Mouse (Mus musculus) stomach, embryonic 16.5 days (tissue): ENCODE results near the gene Atp1a4. TPM values are rescaled to one million over a fixed set of nuclear protein-coding genes. Genes with fewer than 3 reads are reported as not detected.

ENCODE experiments used
- ATAC-seq: fragments of 200-750 bp; cut with Nextera tagmentation; 2 replicates; pipeline ENCODE4 v1.8.0; 2017; ENCODE audit warnings: moderate number of reproducible peaks, moderate TSS enrichment; ENCODE audit not compliant: insufficient read depth, low FRiP score
- H3K27ac ChIP-seq: fragments of 300-500 bp; sonication (generic); 2 replicates; pipeline ENCODE4 v1.5.1; 2014; ENCODE audit warnings: low read length
- H3K27me3 ChIP-seq: fragments of 300-500 bp; sonication (generic); 2 replicates; pipeline ENCODE4 v1.6.1; 2014; ENCODE audit warnings: low read length, control low read depth, mixed read lengths; ENCODE audit not compliant: control insufficient read depth, insufficient read depth
- H3K36me3 ChIP-seq: fragments of 300-500 bp; sonication (generic); 2 replicates; pipeline ENCODE4 v1.6.1; 2014; ENCODE audit warnings: low read length; ENCODE audit not compliant: control insufficient read depth, insufficient read depth
- H3K4me1 ChIP-seq: fragments of 300-500 bp; sonication (generic); 2 replicates; pipeline ENCODE4 v1.6.1; 2014; ENCODE audit warnings: low read length, control low read depth, mixed read lengths; ENCODE audit not compliant: control insufficient read depth, insufficient read depth
- H3K4me2 ChIP-seq: fragments of 300-500 bp; sonication (generic); 2 replicates; pipeline ENCODE4 v1.6.1; 2014; ENCODE audit warnings: low read depth, low read length, mixed read lengths
- H3K4me3 ChIP-seq: fragments of 300-500 bp; sonication (generic); replicated peaks from 2 replicates; pipeline ENCODE4 v1.5.1; 2014; ENCODE audit warnings: mild to moderate bottlenecking, low read length
- H3K9ac ChIP-seq: fragments of 300-500 bp; sonication (generic); 2 replicates; pipeline ENCODE4 v1.6.1; 2014; ENCODE audit warnings: low read length
- H3K9me3 ChIP-seq: fragments of 300-500 bp; sonication (generic); replicated peaks from 2 replicates; pipeline ENCODE4 v1.6.1; 2016; ENCODE audit warnings: low read length, control low read depth; ENCODE audit not compliant: control insufficient read depth
- WGBS: fragments of 180-500 bp; shearing (Covaris S2); extraction: QIAGEN DNeasy Blood & Tissue Kit; methylation state at CpG from one replicate; pipeline ENCODE4 v1.1.7; 2014; 5-methylcytosine and 5-hydroxymethylcytosine counted together
- polyA plus RNA-seq: library from polyadenylated mRNA; unstranded; fragments of >200 nt; fragmentation: Nextera tagmentation; extraction: Ambion mirVana; gene quantifications from 2 replicates; pipeline ENCODE4 v1.2.1, GENCODE M21; 2015

Atp1a4 gene
- polyA plus RNA-seq, 1 experiment from 2014 or later = 0.04 TPM

- peak overlapping the region; percentile 43; the same call in 1 of the 2 replicates for H3K9ac ChIP-seq
- no peak for ATAC-seq
- no peaks in the 10 kb centered on the region for H3K9me3 ChIP-seq
- peaks cover 71% of the 10 kb centered on the region for H3K4me1 ChIP-seq
- H3K4me3 ChIP-seq = 0 out of 2 replicates have a peak overlapping the region, but pooled peaks have one; percentile 14
- 34% methylated on average over 9 of the region's 9 CpGs for WGBS
- H3K4me2 ChIP-seq = peak overlapping the region; percentile 66
- H3K36me3 ChIP-seq = peaks cover 5% of the 10 kb centered on the region; the same call in 1 of the 2 replicates
- no peaks in the 10 kb centered on the region for H3K27me3 ChIP-seq
- H3K27ac ChIP-seq = peak overlapping the region; percentile 54
These were observed 54.0 kb downstream of the Atp1a4 start for GRCm38 (mm10) chr1:172204033-172204813.

GRCm38 (mm10) chr1:172203566-172203965 is 54.6 kb downstream of the Atp1a4 start:
- H3K9ac ChIP-seq = peak overlapping the region; percentile 43; the same call in 1 of the 2 replicates
- no peak overlapping the region for H3K4me3 ChIP-seq
- H3K4me1 ChIP-seq = peaks cover 71% of the 10 kb centered on the region
- H3K9me3 ChIP-seq = no peaks in the 10 kb centered on the region
- H3K27me3 ChIP-seq = no peaks in the 10 kb centered on the region
- 17% methylated on average over 4 of the region's 4 CpGs for WGBS
- ATAC-seq = no peak
- peak overlapping the region; percentile 43 for H3K27ac ChIP-seq
- peaks cover 5% of the 10 kb centered on the region; the same call in 1 of the 2 replicates for H3K36me3 ChIP-seq
- H3K4me2 ChIP-seq = peak overlapping the region; percentile 66; the same call in 1 of the 2 replicates

- Histone ChIP-seq H3K4me3 (no peak overlapping the region), H3K9me3 (no peaks in the 10 kb centered on the region), H3K4me1 (peaks cover 71% of the 10 kb centered on the region), H3K4me2 (peak overlapping the region; percentile 5; the same call in 1 of the 2 replicates), H3K36me3 (peaks cover 5% of the 10 kb centered on the region; the same call in 1 of the 2 replicates), H3K9ac (peak overlapping the region; percentile 32; the same call in 1 of the 2 replicates), H3K27ac (peak overlapping the region; percentile 43), H3K27me3 (no peaks in the 10 kb centered on the region)
- 25% methylated on average over 2 of the region's 2 CpGs for WGBS
- ATAC-seq = no peak
These were observed 55.2 kb downstream of the Atp1a4 start for GRCm38 (mm10) chr1:172202894-172203522.

GRCm38 (mm10) chr1:172201967-172202880 is 56.0 kb downstream of the Atp1a4 start:
- Histone ChIP-seq H3K27ac (peak overlapping the region; percentile 43; the same call in 1 of the 2 replicates), H3K36me3 (peaks cover 8% of the 10 kb centered on the region; the same call in 1 of the 2 replicates), H3K4me3 (no peak overlapping the region), H3K9ac (peak overlapping the region; percentile 24), H3K9me3 (no peaks in the 10 kb centered on the region), H3K4me1 (peaks cover 67% of the 10 kb centered on the region), H3K4me2 (peak overlapping the region; percentile 5), H3K27me3 (no peaks in the 10 kb centered on the region)
- whole genome bisulfite sequencing = 26% methylated on average over 14 of the region's 14 CpGs
- ATAC-seq = no peak

GRCm38 (mm10) chr1:172200871-172201447 is 57.3 kb downstream of the Atp1a4 start:
- 45% methylated on average over 7 of the region's 7 CpGs for WGBS

GRCm38 (mm10) chr1:172200161-172200560 is 58.1 kb downstream of the Atp1a4 start:
- Histone ChIP-seq H3K27me3 (no peaks in the 10 kb centered on the region), H3K9me3 (no peaks in the 10 kb centered on the region), H3K4me2 (no peak overlapping the region), H3K4me3 (no peak overlapping the region), H3K9ac (no peak overlapping the region), H3K36me3 (peaks cover 17% of the 10 kb centered on the region; the same call in 1 of the 2 replicates), H3K27ac (peak overlapping the region; percentile 25; the same call in 1 of the 2 replicates), H3K4me1 (peaks cover 53% of the 10 kb centered on the region)
- peak; percentile 25; the same call in 1 of the 2 replicates for ATAC-seq
- 67% methylated on average over 5 of the region's 5 CpGs for WGBS

More at GRCm38 (mm10) chr1:172200871-172201447, 57.3 kb downstream of the Atp1a4 start:
- Histone ChIP-seq H3K4me1 (peaks cover 61% of the 10 kb centered on the region), H3K36me3 (peaks cover 13% of the 10 kb centered on the region; the same call in 1 of the 2 replicates), H3K27ac (peak overlapping the region; percentile 17; the same call in 1 of the 2 replicates), H3K9me3 (no peaks in the 10 kb centered on the region), H3K4me2 (no peak overlapping the region), H3K9ac (0 out of 2 replicates have a peak overlapping the region, but pooled peaks have one; percentile 19), H3K27me3 (no peaks in the 10 kb centered on the region), H3K4me3 (no peak overlapping the region)
- ATAC-seq = 0 out of 2 replicates have a peak, but pooled peaks have one; percentile 13

- WGBS = 94% methylated on average over 4 of the region's 4 CpGs
- Histone ChIP-seq H3K9me3 (no peaks in the 10 kb centered on the region), H3K4me2 (no peak overlapping the region), H3K27ac (no peak overlapping the region), H3K9ac (no peak overlapping the region), H3K4me3 (no peak overlapping the region), H3K4me1 (peaks cover 42% of the 10 kb centered on the region), H3K27me3 (no peaks in the 10 kb centered on the region), H3K36me3 (peaks cover 22% of the 10 kb centered on the region; the same call in 1 of the 2 replicates)
- ATAC-seq = no peak
These were observed 59.2 kb downstream of the Atp1a4 start for GRCm38 (mm10) chr1:172198996-172199395.

GRCm38 (mm10) chr1:172198316-172198715 is 59.9 kb downstream of the Atp1a4 start:
- no peak overlapping the region for H3K27ac ChIP-seq
- no peaks in the 10 kb centered on the region for H3K27me3 ChIP-seq
- 88% methylated on average over 8 of the region's 8 CpGs for WGBS
- H3K4me3 ChIP-seq = no peak overlapping the region
- H3K9me3 ChIP-seq = no peaks in the 10 kb centered on the region
- H3K9ac ChIP-seq = no peak overlapping the region
- H3K4me1 ChIP-seq = peaks cover 36% of the 10 kb centered on the region
- ATAC-seq = no peak
- H3K36me3 ChIP-seq = peaks cover 26% of the 10 kb centered on the region; the same call in 1 of the 2 replicates
- H3K4me2 ChIP-seq = no peak overlapping the region
